Mouse (Mus musculus) liver, embryonic 14.5 days (tissue): ENCODE measurements around the gene Gpm6b. TPM values are rescaled to one million over a fixed set of nuclear protein-coding genes. Genes with fewer than 3 reads are reported as not detected.

ENCODE experiments used
- ATAC-seq: fragments of 200-750 bp; cut with Nextera tagmentation; 2 replicates; pipeline ENCODE4 v1.8.0; 2017; ENCODE audit warnings: moderate number of reproducible peaks, mild to moderate bottlenecking, moderate library complexity; ENCODE audit not compliant: insufficient read depth
- DNase-seq, 3 experiments: peaks; one replicate each; pipeline ENCODE4 v3.0.0-alpha.2; 2012 to 2013; ENCODE audit warnings: low read depth in 3 of 3, low spot score in 3 of 3
- H3K27ac ChIP-seq: fragments of 300-500 bp; sonication (generic); 2 replicates; pipeline ENCODE4 v1.5.1; 2014; ENCODE audit warnings: moderate library complexity, mild to moderate bottlenecking, control low read depth, inconsistent platforms
- H3K27me3 ChIP-seq: fragments of 300-500 bp; sonication (generic); 2 replicates; pipeline ENCODE4 v1.6.1; 2014; ENCODE audit warnings: mild to moderate bottlenecking, low read length, moderate library complexity; ENCODE audit not compliant: control insufficient read depth, insufficient read depth
- H3K36me3 ChIP-seq: fragments of 300-500 bp; sonication (generic); replicated peaks from 2 replicates; pipeline ENCODE4 v1.6.1; 2014; ENCODE audit warnings: low read depth; ENCODE audit not compliant: control insufficient read depth, insufficient read depth
- H3K4me1 ChIP-seq, 2 experiments: fragments of 200-500 bp in 1 of 2; fragments of 300-500 bp in 1 of 2; sonication (generic) in 1 of 2; replicated peaks; 2 replicates each; pipeline ENCODE4 v1.6.1; 2012 to 2014; ENCODE audit warnings: antibody characterized with exemption in 1 of 2, inconsistent platforms in 1 of 2, low read length in 1 of 2; ENCODE audit not compliant: control insufficient read depth in 2 of 2, insufficient read depth in 2 of 2
- H3K4me2 ChIP-seq: fragments of 300-500 bp; sonication (generic); 2 replicates; pipeline ENCODE4 v1.6.1; 2014; ENCODE audit warnings: low read depth, mild to moderate bottlenecking, control low read depth, moderate library complexity
- H3K4me3 ChIP-seq, 2 experiments: fragments of 200-500 bp in 1 of 2; fragments of 300-500 bp in 1 of 2; sonication (generic) in 1 of 2; 2 replicates each; pipeline ENCODE4 v1.5.1; 2012 to 2014; ENCODE audit warnings: low read depth in 2 of 2, low read length in 2 of 2, mild to moderate bottlenecking in 2 of 2, control low read depth in 1 of 2, inconsistent platforms in 1 of 2, moderate library complexity in 1 of 2; ENCODE audit not compliant: insufficient read depth in 1 of 2
- H3K9ac ChIP-seq: fragments of 300-500 bp; sonication (generic); replicated peaks from 2 replicates; pipeline ENCODE4 v1.6.1; 2014; ENCODE audit warnings: mild to moderate bottlenecking, control low read depth, moderate library complexity
- H3K9me3 ChIP-seq: fragments of 300-500 bp; sonication (generic); 2 replicates; pipeline ENCODE4 v1.6.1; 2016; ENCODE audit warnings: low read length, mixed read lengths; ENCODE audit not compliant: control insufficient read depth
- CTCF ChIP-seq: IDR thresholded peaks from 2 replicates; pipeline ENCODE4 v1.5.1; 2016; ENCODE audit warnings: antibody characterized with exemption, low read depth, control low read depth
- EP300 ChIP-seq: IDR thresholded peaks from 2 replicates; pipeline ENCODE4 v1.6.1; 2016; ENCODE audit warnings: antibody characterized with exemption, low read depth
- WGBS: fragments of 180-500 bp; shearing (Covaris S2); extraction: QIAGEN DNeasy Blood & Tissue Kit; methylation state at CpG from one replicate; pipeline ENCODE4 v1.1.7; 2014; ENCODE audit not compliant: insufficient replicate concordance; 5-methylcytosine and 5-hydroxymethylcytosine counted together
- polyA plus RNA-seq, 2 experiments: library from polyadenylated mRNA; depleted of rRNA in 1 of 2; stranded (reverse) in 1 of 2; unstranded in 1 of 2; fragments of >200 nt; fragmentation: Nextera tagmentation in 1 of 2; extraction: Ambion mirVana in 1 of 2; gene quantifications; 2 replicates each; pipeline versions ENCODE4 v1.2.1 to v1.2.3; 2012 to 2014

The Gpm6b gene
- polyA plus RNA-seq, 2 experiments = 1.1 to 1.5 TPM

- no peaks in the 10 kb centered on the region for H3K4me1 ChIP-seq
- no peak overlapping the region for H3K9ac ChIP-seq
- H3K27ac ChIP-seq = no peak overlapping the region
- no peaks in the 10 kb centered on the region for H3K9me3 ChIP-seq
- 84% methylated on average over 3 of the region's 3 CpGs for WGBS
- H3K27me3 ChIP-seq = no peaks in the 10 kb centered on the region
- ATAC-seq = no peak
- no peak overlapping the region for H3K4me2 ChIP-seq
- no peak for DNase-seq
- no peak overlapping the region for H3K4me3 ChIP-seq
- no peaks in the 10 kb centered on the region for H3K36me3 ChIP-seq
- TF ChIP-seq EP300 (no peak), CTCF (no peak)
Measured at GRCm38 (mm10) chrX:166293465-166293864, 54.8 kb downstream of the Gpm6b start.

GRCm38 (mm10) chrX:166302791-166303190, 64.1 kb downstream of the Gpm6b start:
- TF ChIP-seq CTCF = no peak
- no peak for TF ChIP-seq EP300
- Histone ChIP-seq H3K27me3 (no peaks in the 10 kb centered on the region), H3K9me3 (no peaks in the 10 kb centered on the region), H3K9ac (no peak overlapping the region), H3K4me2 (no peak overlapping the region), H3K36me3 (no peaks in the 10 kb centered on the region), H3K4me1 (no peaks in the 10 kb centered on the region), H3K27ac (no peak overlapping the region), H3K4me3 (no peak overlapping the region)
- WGBS = 45% methylated on average over 2 of the region's 2 CpGs
- ATAC-seq (no peak), DNase-seq (no peak)

GRCm38 (mm10) chrX:166304355-166304754, 65.6 kb downstream of the Gpm6b start:
- no peak overlapping the region for H3K9ac ChIP-seq
- no peak overlapping the region for H3K4me2 ChIP-seq
- DNase-seq = no peak
- H3K27ac ChIP-seq = no peak overlapping the region
- TF ChIP-seq CTCF = no peak
- no peak for TF ChIP-seq EP300
- H3K9me3 ChIP-seq = no peaks in the 10 kb centered on the region
- WGBS = 38% methylated on average over 2 of the region's 2 CpGs
- no peaks in the 10 kb centered on the region for H3K36me3 ChIP-seq
- no peaks in the 10 kb centered on the region for H3K4me1 ChIP-seq
- no peak overlapping the region for H3K4me3 ChIP-seq
- ATAC-seq = no peak
- no peaks in the 10 kb centered on the region for H3K27me3 ChIP-seq

GRCm38 (mm10) chrX:166307437-166308222, 68.9 kb downstream of the Gpm6b start:
- Histone ChIP-seq H3K4me3 (no peak overlapping the region), H3K4me1 (no peaks in the 10 kb centered on the region), H3K27me3 (no peaks in the 10 kb centered on the region), H3K4me2 (no peak overlapping the region), H3K27ac (no peak overlapping the region), H3K9ac (no peak overlapping the region), H3K9me3 (no peaks in the 10 kb centered on the region), H3K36me3 (no peaks in the 10 kb centered on the region)
- TF ChIP-seq CTCF (no peak), EP300 (no peak)
- ATAC-seq (no peak), DNase-seq (no peak)
- WGBS = 58% methylated on average over 7 of the region's 7 CpGs

GRCm38 (mm10) chrX:166308798-166309197, 70.1 kb downstream of the Gpm6b start:
- Histone ChIP-seq H3K9ac (no peak overlapping the region), H3K27me3 (no peaks in the 10 kb centered on the region), H3K4me2 (no peak overlapping the region), H3K4me1 (no peaks in the 10 kb centered on the region), H3K27ac (no peak overlapping the region), H3K36me3 (no peaks in the 10 kb centered on the region), H3K9me3 (no peaks in the 10 kb centered on the region), H3K4me3 (no peak overlapping the region)
- no peak for DNase-seq
- no peak for ATAC-seq
- no peak for TF ChIP-seq EP300
- no peak for TF ChIP-seq CTCF
- 19% methylated on average over 1 of the region's 1 CpGs for WGBS
